Mouse (Mus musculus): ENCODE measurements at regions not wholly inside any gene's neighbourhood (a gene's known extent, or its start where the extent isn't known, plus 50 kb on each side); places are given as distances from the start of the nearest gene placed in this dataset.

DNA sequence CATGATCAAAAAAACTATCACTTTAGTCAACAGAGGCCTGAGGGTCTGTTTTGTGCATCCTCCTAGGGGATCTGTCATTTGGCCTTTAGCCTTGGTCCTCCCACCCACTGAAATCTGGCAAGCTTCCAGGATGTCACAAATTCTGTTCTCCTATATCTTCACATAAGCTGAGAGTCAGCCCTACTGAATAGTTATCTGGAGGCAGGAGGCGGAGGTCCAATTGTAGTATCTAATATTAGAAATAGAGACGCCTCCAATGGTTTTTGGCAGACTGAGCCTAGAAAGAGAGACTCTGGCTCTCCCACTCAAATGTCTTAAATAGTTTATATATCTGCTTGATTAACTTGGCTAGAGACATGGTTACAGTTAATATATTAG lies 534.3 kb downstream of the Cetn3 start:
- TF ChIP-seq MYOD1 (IDR thresholded peaks at IDR 0.05; ENCODE audit: control insufficient read depth, insufficient read length, low read depth) (no peak), FOSL1 (IDR thresholded peaks at IDR 0.05; ENCODE audit: insufficient read depth, low read length, poor library complexity, severe bottlenecking) (no peak), CEBPB (IDR thresholded peaks at IDR 0.05; ENCODE audit: low read depth) (no peak), MAX (IDR thresholded peaks at IDR 0.05) (no peak), USF1 (IDR thresholded peaks at IDR 0.05; ENCODE audit: low read depth) (no peak), CTCF (IDR thresholded peaks at IDR 0.05; ENCODE audit: control insufficient read depth, insufficient read depth, insufficient read length) (no peak), MYOG (IDR thresholded peaks at IDR 0.05; ENCODE audit: control insufficient read depth, extremely low read depth, insufficient read length) (no peak)
- H3K79me2 ChIP-seq (ENCODE audit: control insufficient read depth, insufficient read depth), result no peaks in the 10 kb centered on the region
- no peak overlapping the region for H3ac ChIP-seq (ENCODE audit: control insufficient read depth, insufficient read length, low read depth)
- no peaks in the 10 kb centered on the region for H3K36me3 ChIP-seq (ENCODE audit: control insufficient read depth, insufficient read depth)
- H3K27me3 ChIP-seq (ENCODE audit: control insufficient read depth, insufficient read depth, insufficient read length), result no peaks in the 10 kb centered on the region
- no peaks in the 10 kb centered on the region for H3K79me3 ChIP-seq (ENCODE audit: low read depth)
- H3K4me3 ChIP-seq (ENCODE audit: insufficient read depth, poor library complexity, severe bottlenecking), result no peak overlapping the region

DNA sequence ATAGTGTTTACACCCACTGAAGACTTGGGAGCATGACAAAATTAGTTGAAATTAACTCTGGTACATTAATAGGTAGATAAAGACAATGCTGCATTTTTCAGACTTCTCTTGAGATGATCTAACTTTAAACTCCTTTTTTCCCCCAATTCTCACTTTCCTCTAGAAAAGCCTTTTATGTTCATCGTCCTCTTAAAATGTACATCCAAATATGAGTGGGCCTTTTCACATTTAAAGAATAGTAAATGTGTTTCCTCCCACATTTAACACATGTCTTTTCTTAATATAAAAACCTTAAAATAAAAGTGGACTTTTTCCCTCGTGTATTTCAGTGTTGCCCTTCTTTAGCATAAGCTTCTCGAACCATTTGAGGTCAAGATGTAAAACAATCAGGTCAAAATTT lies 535.5 kb downstream of the Cetn3 start:
- no peaks in the 10 kb centered on the region for H3K79me3 ChIP-seq (ENCODE audit: low read depth)
- H3ac ChIP-seq (ENCODE audit: control insufficient read depth, insufficient read length, low read depth), result no peak overlapping the region
- H3K4me3 ChIP-seq (ENCODE audit: insufficient read depth, poor library complexity, severe bottlenecking), result no peak overlapping the region
- H3K36me3 ChIP-seq (ENCODE audit: control insufficient read depth, insufficient read depth), result no peaks in the 10 kb centered on the region
- no peaks in the 10 kb centered on the region for H3K79me2 ChIP-seq (ENCODE audit: control insufficient read depth, insufficient read depth)
- no peak for TF ChIP-seq CTCF (IDR thresholded peaks at IDR 0.05; ENCODE audit: control insufficient read depth, insufficient read depth, insufficient read length)
- no peaks in the 10 kb centered on the region for H3K27me3 ChIP-seq (ENCODE audit: control insufficient read depth, insufficient read depth, insufficient read length)

DNA sequence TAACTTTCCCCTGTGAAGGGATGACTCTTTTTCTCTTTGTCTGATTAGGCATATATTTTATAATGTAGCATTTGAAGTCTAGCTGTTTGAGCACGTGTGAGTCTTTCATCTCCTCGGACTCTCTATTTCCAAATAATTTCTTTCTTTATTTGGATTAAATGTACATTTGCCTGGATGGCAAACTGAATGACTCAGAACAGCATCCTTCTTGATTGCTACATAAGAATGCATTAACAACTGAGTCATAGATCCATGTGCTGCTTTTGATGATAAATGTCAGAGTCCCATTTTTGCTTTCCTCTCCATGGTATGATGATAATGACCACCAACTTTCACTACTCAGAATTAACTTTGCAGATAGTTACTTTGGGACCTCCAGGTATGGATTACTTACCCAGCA lies 571.5 kb downstream of the Cetn3 start:
- Histone ChIP-seq H3K4me3 (ENCODE audit: insufficient read depth, poor library complexity, severe bottlenecking) (no peak overlapping the region), H3K36me3 (ENCODE audit: control insufficient read depth, insufficient read depth) (no peaks in the 10 kb centered on the region)

DNA sequence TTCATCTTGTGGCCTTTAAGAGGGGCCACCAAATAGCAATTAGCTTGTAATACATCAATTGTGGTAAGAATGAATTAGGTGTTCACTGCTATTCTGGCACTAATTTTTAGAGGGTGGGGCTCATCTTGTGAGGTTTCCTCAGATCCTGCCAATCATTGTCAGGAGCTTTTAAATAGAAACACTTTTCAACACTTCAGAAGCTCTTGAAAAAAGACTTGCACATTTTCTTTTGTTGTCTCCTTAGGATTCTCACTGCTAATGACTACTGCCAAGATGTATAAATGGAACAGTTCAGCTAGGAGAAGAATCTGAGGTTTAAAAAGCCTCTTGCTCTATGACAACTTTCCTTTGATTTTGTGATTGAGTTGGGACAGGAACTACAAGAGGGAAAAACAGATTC lies 572.4 kb downstream of the Cetn3 start:
- no peaks in the 10 kb centered on the region for H3K27me3 ChIP-seq (ENCODE audit: control insufficient read depth, insufficient read depth, insufficient read length)
- H3K79me3 ChIP-seq (ENCODE audit: low read depth), result no peaks in the 10 kb centered on the region
- H3K79me2 ChIP-seq (ENCODE audit: control insufficient read depth, insufficient read depth), result no peaks in the 10 kb centered on the region
- no peak overlapping the region for H3ac ChIP-seq (ENCODE audit: control insufficient read depth, insufficient read length, low read depth)
- TF ChIP-seq USF1 (IDR thresholded peaks at IDR 0.05; ENCODE audit: low read depth) (no peak), CTCF (IDR thresholded peaks at IDR 0.05; ENCODE audit: control insufficient read depth, insufficient read depth, insufficient read length) (no peak), CEBPB (IDR thresholded peaks at IDR 0.05; ENCODE audit: low read depth) (no peak), MAX (IDR thresholded peaks at IDR 0.05) (no peak), FOSL1 (IDR thresholded peaks at IDR 0.05; ENCODE audit: insufficient read depth, low read length, poor library complexity, severe bottlenecking) (no peak), MYOG (IDR thresholded peaks at IDR 0.05; ENCODE audit: control insufficient read depth, extremely low read depth, insufficient read length) (no peak), MYOD1 (IDR thresholded peaks at IDR 0.05; ENCODE audit: control insufficient read depth, insufficient read length, low read depth) (no peak)
- no peak overlapping the region for H3K4me3 ChIP-seq (ENCODE audit: insufficient read depth, poor library complexity, severe bottlenecking)
- H3K36me3 ChIP-seq (ENCODE audit: control insufficient read depth, insufficient read depth), result no peaks in the 10 kb centered on the region

More for the DNA sequence above, 571.5 kb downstream of the Cetn3 start:
- no peaks in the 10 kb centered on the region for H3K79me3 ChIP-seq (ENCODE audit: low read depth)
- no peak for TF ChIP-seq CTCF (IDR thresholded peaks at IDR 0.05; ENCODE audit: control insufficient read depth, insufficient read depth, insufficient read length)
- TF ChIP-seq MYOG (IDR thresholded peaks at IDR 0.05; ENCODE audit: control insufficient read depth, extremely low read depth, insufficient read length), result no peak
- no peak for TF ChIP-seq MAX (IDR thresholded peaks at IDR 0.05)
- no peak for TF ChIP-seq USF1 (IDR thresholded peaks at IDR 0.05; ENCODE audit: low read depth)
- no peak for TF ChIP-seq FOSL1 (IDR thresholded peaks at IDR 0.05; ENCODE audit: insufficient read depth, low read length, poor library complexity, severe bottlenecking)
- no peak for TF ChIP-seq MYOD1 (IDR thresholded peaks at IDR 0.05; ENCODE audit: control insufficient read depth, insufficient read length, low read depth)
- peak; percentile 89 for TF ChIP-seq CEBPB (IDR thresholded peaks at IDR 0.05; ENCODE audit: low read depth)
- H3K79me2 ChIP-seq (ENCODE audit: control insufficient read depth, insufficient read depth), result no peaks in the 10 kb centered on the region
- no peak overlapping the region for H3ac ChIP-seq (ENCODE audit: control insufficient read depth, insufficient read length, low read depth)
- no peaks in the 10 kb centered on the region for H3K27me3 ChIP-seq (ENCODE audit: control insufficient read depth, insufficient read depth, insufficient read length)

DNA sequence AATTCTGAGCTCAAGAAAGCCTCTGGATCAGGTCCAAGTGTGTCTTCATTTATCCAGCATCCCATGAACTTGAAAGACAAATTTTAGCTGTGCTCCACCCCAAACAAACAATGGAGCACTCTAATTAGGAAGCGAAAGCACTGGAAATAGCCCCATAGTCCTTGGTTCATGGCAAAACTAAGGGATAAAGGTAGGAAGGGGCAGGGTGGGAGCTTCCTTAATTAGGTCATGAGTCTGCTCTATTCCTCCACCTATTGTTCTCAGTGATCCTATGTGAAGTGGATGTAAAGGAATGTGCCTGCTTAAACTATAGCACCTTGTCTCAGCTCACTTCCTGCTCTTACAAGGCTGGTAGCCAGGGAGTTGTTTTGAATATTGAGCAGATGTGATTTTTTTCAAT lies 576.6 kb downstream of the Cetn3 start:
- Histone ChIP-seq H3K27me3 (ENCODE audit: control insufficient read depth, insufficient read depth, insufficient read length) (no peaks in the 10 kb centered on the region), H3ac (ENCODE audit: control insufficient read depth, insufficient read length, low read depth) (no peak overlapping the region), H3K79me2 (ENCODE audit: control insufficient read depth, insufficient read depth) (no peaks in the 10 kb centered on the region), H3K79me3 (ENCODE audit: low read depth) (no peaks in the 10 kb centered on the region), H3K4me3 (ENCODE audit: insufficient read depth, poor library complexity, severe bottlenecking) (no peak overlapping the region), H3K36me3 (ENCODE audit: control insufficient read depth, insufficient read depth) (no peaks in the 10 kb centered on the region)
- no peak for TF ChIP-seq CTCF (IDR thresholded peaks at IDR 0.05; ENCODE audit: control insufficient read depth, insufficient read depth, insufficient read length)

DNA sequence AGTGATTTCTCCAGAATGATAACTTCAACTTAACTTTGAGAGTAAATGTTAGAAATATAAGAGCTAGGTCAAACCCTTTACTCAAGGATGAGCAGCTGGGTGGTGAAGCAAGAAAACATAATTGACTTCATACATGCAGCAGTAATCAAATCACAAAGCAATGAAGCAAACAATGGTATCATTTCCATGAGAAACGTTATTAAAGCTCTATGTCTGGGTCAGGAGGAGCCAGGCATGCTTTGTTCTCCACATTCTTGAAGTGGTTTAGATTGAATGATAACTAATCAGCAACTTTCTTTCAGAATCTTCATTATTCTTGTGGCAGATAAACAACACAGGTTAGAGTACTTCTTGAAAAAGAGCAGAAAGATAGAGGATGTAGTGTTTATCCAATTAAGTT lies 577.8 kb downstream of the Cetn3 start:
- Histone ChIP-seq H3K36me3 (ENCODE audit: control insufficient read depth, insufficient read depth) (no peaks in the 10 kb centered on the region), H3K79me2 (ENCODE audit: control insufficient read depth, insufficient read depth) (no peaks in the 10 kb centered on the region), H3K27me3 (ENCODE audit: control insufficient read depth, insufficient read depth, insufficient read length) (no peaks in the 10 kb centered on the region), H3K79me3 (ENCODE audit: low read depth) (no peaks in the 10 kb centered on the region), H3ac (ENCODE audit: control insufficient read depth, insufficient read length, low read depth) (no peak overlapping the region), H3K4me3 (ENCODE audit: insufficient read depth, poor library complexity, severe bottlenecking) (no peak overlapping the region)
- no peak for TF ChIP-seq MYOG (IDR thresholded peaks at IDR 0.05; ENCODE audit: control insufficient read depth, extremely low read depth, insufficient read length)
- TF ChIP-seq CTCF (IDR thresholded peaks at IDR 0.05; ENCODE audit: control insufficient read depth, insufficient read depth, insufficient read length), result no peak
- TF ChIP-seq MYOD1 (IDR thresholded peaks at IDR 0.05; ENCODE audit: control insufficient read depth, insufficient read length, low read depth), result no peak
- no peak for TF ChIP-seq MAX (IDR thresholded peaks at IDR 0.05)
- TF ChIP-seq FOSL1 (IDR thresholded peaks at IDR 0.05; ENCODE audit: insufficient read depth, low read length, poor library complexity, severe bottlenecking), result no peak
- TF ChIP-seq USF1 (IDR thresholded peaks at IDR 0.05; ENCODE audit: low read depth), result no peak
- TF ChIP-seq CEBPB (IDR thresholded peaks at IDR 0.05; ENCODE audit: low read depth), result no peak

All from C2C12 (cell line).